Mouse (Mus musculus) thymus, postnatal 4 days (tissue): ENCODE measurements at regions not wholly inside any gene's neighbourhood (a gene's known extent, or its start where the extent isn't known, plus 50 kb on each side); places are given as distances from the start of the nearest gene placed in this dataset.

Source experiments
- DNase-seq: peaks from one replicate; pipeline ENCODE4 v3.0.0; 2021

- DNase-seq, result no peak
Observed at GRCm38 (mm10) chr14:70839126-70839525, 239.5 kb upstream of the Fam160b2 start.

DNA sequence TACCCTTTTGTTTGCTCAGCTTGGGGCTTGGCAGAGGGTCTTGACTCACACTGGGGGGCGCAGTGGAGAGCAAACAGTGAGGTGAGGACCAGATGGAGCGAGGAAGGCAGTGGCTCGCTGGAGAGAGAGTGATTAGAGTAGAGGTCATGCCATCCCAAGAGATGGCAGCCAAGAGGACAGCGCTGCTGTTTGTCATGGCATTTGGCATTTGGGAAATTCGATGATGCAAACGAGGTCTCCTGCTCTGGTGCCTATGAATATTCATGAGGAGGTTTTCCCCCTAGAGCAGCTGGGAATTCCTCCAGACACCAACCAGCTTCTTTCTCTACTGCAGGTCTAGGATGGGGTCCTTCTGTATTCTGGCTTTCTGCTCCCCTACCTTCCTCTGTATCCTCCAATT, 237.9 kb upstream of the Fam160b2 start:
- peak; percentile 15 for DNase-seq

- no peak for DNase-seq
Observed at GRCm38 (mm10) chr14:70833238-70833637, 233.6 kb upstream of the Fam160b2 start.

DNA sequence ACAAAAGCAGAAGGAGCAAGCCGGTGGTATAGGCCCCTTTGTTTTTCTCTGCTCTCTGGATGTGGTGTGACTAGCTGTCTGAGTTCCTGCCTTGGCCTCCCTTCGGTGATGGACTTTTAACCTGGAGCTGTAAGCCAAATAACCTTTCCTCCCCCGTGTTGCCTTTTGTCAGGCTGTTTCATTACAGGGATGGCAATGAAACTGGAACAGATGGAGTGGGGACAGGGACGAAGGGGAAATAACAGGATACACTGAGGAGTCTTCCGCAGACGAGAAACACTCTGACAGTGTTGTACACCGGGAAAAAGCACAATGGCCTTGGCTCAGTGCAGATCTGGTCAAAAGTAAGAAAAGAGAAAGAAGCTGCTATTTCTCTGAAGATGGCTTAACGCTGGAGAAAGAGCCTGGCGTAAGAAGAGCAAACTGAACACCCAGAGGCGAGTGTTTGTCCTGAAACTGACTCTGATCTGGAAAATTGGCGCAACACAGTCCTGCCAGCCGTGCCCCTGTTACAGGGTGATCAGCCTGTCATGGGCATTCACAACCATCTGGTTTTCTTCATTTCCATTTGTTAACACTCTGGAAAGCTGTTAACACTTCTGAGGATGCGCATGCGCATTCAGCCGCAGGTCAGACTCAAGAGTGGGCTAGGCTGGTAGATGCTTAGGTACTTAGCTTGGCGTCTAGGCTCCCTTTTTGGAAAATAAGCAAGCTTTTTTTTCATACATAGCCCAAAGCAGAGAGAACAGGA, 233.0 kb upstream of the Fam160b2 start:
- DNase-seq, result no peak

DNA sequence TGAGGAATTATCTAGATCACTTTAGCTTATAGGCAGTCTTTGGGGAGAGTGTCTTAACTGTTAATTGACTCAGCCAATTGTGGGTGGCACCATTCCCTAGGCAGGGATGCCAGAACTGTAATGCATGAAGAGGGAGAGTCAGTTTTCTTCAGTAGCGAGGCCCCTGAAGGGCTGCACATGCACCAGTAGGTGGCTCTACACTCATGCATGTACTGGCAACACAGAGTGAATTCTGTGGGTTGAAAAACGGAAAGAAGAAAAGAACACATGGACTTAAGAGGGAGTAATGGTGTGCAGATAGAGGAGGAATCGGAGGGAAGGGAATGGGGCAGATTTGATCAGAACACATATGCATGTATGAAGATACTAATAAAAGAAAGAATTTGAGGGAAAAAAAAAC, 232.4 kb upstream of the Fam160b2 start:
- DNase-seq, result no peak
